Mouse (Mus musculus) kidney, adult 2 months (tissue): Measurements from ENCODE around the gene Adtrp. TPM values are rescaled to one million over a fixed set of nuclear protein-coding genes. Genes with fewer than 3 reads are reported as not detected.

Experiments used
- DNase-seq: peaks from one replicate; pipeline ENCODE4 v3.0.0; 2021
- H3K27ac ChIP-seq: fragments of 200-500 bp; 2 replicates; pipeline ENCODE4 v1.5.1; 2012; ENCODE audit warnings: low read depth, low read length, control low read depth, inconsistent platforms; ENCODE audit not compliant: insufficient read depth
- H3K27me3 ChIP-seq: fragments of 200-500 bp; replicated peaks from 2 replicates; pipeline ENCODE4 v1.6.1; 2012; ENCODE audit warnings: mild to moderate bottlenecking, moderate library complexity, low read length, inconsistent platforms; ENCODE audit not compliant: control insufficient read depth, insufficient read depth
- H3K36me3 ChIP-seq: fragments of 200-500 bp; 2 replicates; pipeline ENCODE4 v1.6.1; 2012; ENCODE audit warnings: mild to moderate bottlenecking, moderate library complexity, low read length, inconsistent platforms; ENCODE audit not compliant: control insufficient read depth, insufficient read depth
- H3K4me1 ChIP-seq: fragments of 200-500 bp; 2 replicates; pipeline ENCODE4 v1.6.1; 2011; ENCODE audit warnings: low read length; ENCODE audit not compliant: control insufficient read depth, insufficient read depth
- H3K4me3 ChIP-seq: fragments of 200-500 bp; 2 replicates; pipeline ENCODE4 v1.5.1; 2011; ENCODE audit warnings: mild to moderate bottlenecking, low read depth, low read length, control low read depth; ENCODE audit not compliant: insufficient read depth
- CTCF ChIP-seq: fragments of 200-500 bp; conservative IDR thresholded peaks from 2 replicates; pipeline ENCODE4 v1.5.1; 2011; ENCODE audit warnings: low read depth, mild to moderate bottlenecking, control low read depth, low read length, moderate library complexity, mixed read lengths; ENCODE audit not compliant: insufficient read depth, insufficient read length
- POLR2A ChIP-seq: fragments of 200-500 bp; IDR thresholded peaks from one replicate; pipeline ENCODE4 v1.6.1; 2011; ENCODE audit warnings: low read depth, low read length, control low read depth
- WGBS: fragments of 180-500 bp; shearing (Covaris S2); methylation state at CpG from one replicate; pipeline ENCODE4 v1.1.7; 2018; 5-methylcytosine and 5-hydroxymethylcytosine counted together
- polyA plus RNA-seq: library from polyadenylated mRNA; depleted of rRNA; stranded (reverse); fragments of >200 nt; gene quantifications from 2 replicates; pipeline ENCODE4 v1.2.3, GENCODE M21; 2012

Gene Adtrp
- polyA plus RNA-seq, 1 experiment: 165 TPM

- peaks cover 8% of the 10 kb centered on the region; the same call in 1 of the 2 replicates for H3K4me1 ChIP-seq
- peak overlapping the region; percentile 98 for H3K27ac ChIP-seq
- H3K36me3 ChIP-seq: no peaks in the 10 kb centered on the region
- DNase-seq: peak; percentile 29
- 74% methylated on average over 5 of the region's 5 CpGs for WGBS
- 0 out of 2 replicates have a peak overlapping the region, but pooled peaks have one; percentile 46 for H3K4me3 ChIP-seq
- H3K27me3 ChIP-seq: no peaks in the 10 kb centered on the region
- TF ChIP-seq POLR2A (no peak), CTCF (no peak)
Observed at GRCm38 (mm10) chr13:41827581-41827980, 19.9 kb downstream of the Adtrp start.

- H3K27me3 ChIP-seq: no peaks in the 10 kb centered on the region
- no peak for TF ChIP-seq POLR2A
- no peak for TF ChIP-seq CTCF
Observed at GRCm38 (mm10) chr13:41825379-41825966, 22.0 kb downstream of the Adtrp start.

GRCm38 (mm10) chr13:41823077-41823476 is 24.4 kb downstream of the Adtrp start:
- Histone ChIP-seq H3K27ac (no peak overlapping the region), H3K4me3 (no peak overlapping the region), H3K36me3 (no peaks in the 10 kb centered on the region), H3K27me3 (no peaks in the 10 kb centered on the region), H3K4me1 (peaks cover 5% of the 10 kb centered on the region; the same call in 1 of the 2 replicates)
- 76% methylated on average over 3 of the region's 3 CpGs for WGBS
- TF ChIP-seq POLR2A: no peak
- TF ChIP-seq CTCF: no peak
- no peak for DNase-seq

More at GRCm38 (mm10) chr13:41825379-41825966, 22.0 kb downstream of the Adtrp start:
- no peak for DNase-seq
- Histone ChIP-seq H3K36me3 (no peaks in the 10 kb centered on the region), H3K27ac (no peak overlapping the region), H3K4me1 (peaks cover 8% of the 10 kb centered on the region; the same call in 1 of the 2 replicates), H3K4me3 (no peak overlapping the region)
- 75% methylated on average over 11 of the region's 11 CpGs for WGBS

GRCm38 (mm10) chr13:41822617-41823016 is 24.9 kb downstream of the Adtrp start:
- no peak overlapping the region for H3K4me3 ChIP-seq
- peaks cover 5% of the 10 kb centered on the region; the same call in 1 of the 2 replicates for H3K4me1 ChIP-seq
- H3K27ac ChIP-seq: no peak overlapping the region
- no peak for DNase-seq
- no peak for TF ChIP-seq CTCF
- TF ChIP-seq POLR2A: no peak
- H3K36me3 ChIP-seq: no peaks in the 10 kb centered on the region
- WGBS: 78% methylated on average over 2 of the region's 2 CpGs
- H3K27me3 ChIP-seq: no peaks in the 10 kb centered on the region

GRCm38 (mm10) chr13:41822091-41822490 is 25.4 kb downstream of the Adtrp start:
- peaks cover 5% of the 10 kb centered on the region; the same call in 1 of the 2 replicates for H3K4me1 ChIP-seq
- TF ChIP-seq CTCF (no peak), POLR2A (no peak)

GRCm38 (mm10) chr13:41820947-41821346 is 26.5 kb downstream of the Adtrp start:
- WGBS: 88% methylated on average over 3 of the region's 3 CpGs

More at GRCm38 (mm10) chr13:41822091-41822490, 25.4 kb downstream of the Adtrp start:
- no peak overlapping the region for H3K4me3 ChIP-seq
- no peaks in the 10 kb centered on the region for H3K36me3 ChIP-seq
- 45% methylated on average over 5 of the region's 5 CpGs for WGBS
- no peak overlapping the region for H3K27ac ChIP-seq
- no peaks in the 10 kb centered on the region for H3K27me3 ChIP-seq
- no peak for DNase-seq

GRCm38 (mm10) chr13:41819918-41820317 is 27.6 kb downstream of the Adtrp start:
- H3K27me3 ChIP-seq: no peaks in the 10 kb centered on the region
- 88% methylated on average over 4 of the region's 4 CpGs for whole genome bisulfite sequencing
- no peak for DNase-seq
- TF ChIP-seq CTCF (no peak), POLR2A (no peak)
- no peak overlapping the region for H3K27ac ChIP-seq
- no peaks in the 10 kb centered on the region for H3K36me3 ChIP-seq
- H3K4me3 ChIP-seq: no peak overlapping the region
- H3K4me1 ChIP-seq: no peaks in the 10 kb centered on the region

More at GRCm38 (mm10) chr13:41820947-41821346, 26.5 kb downstream of the Adtrp start:
- TF ChIP-seq CTCF: no peak
- no peak for TF ChIP-seq POLR2A
- Histone ChIP-seq H3K27ac (no peak overlapping the region), H3K27me3 (no peaks in the 10 kb centered on the region), H3K4me3 (no peak overlapping the region), H3K36me3 (no peaks in the 10 kb centered on the region), H3K4me1 (no peaks in the 10 kb centered on the region)
- no peak for DNase-seq
